Mouse (Mus musculus) cortical plate, adult 2 months (tissue): Measurements from ENCODE around the gene Ifrd2. TPM values are rescaled to one million over a fixed set of nuclear protein-coding genes. Genes with fewer than 3 reads are reported as not detected.

ENCODE experiments used
- H3K27ac ChIP-seq: fragments of 200-500 bp; 2 replicates; pipeline ENCODE4 v1.5.1; 2012; ENCODE audit warnings: low read length, control low read depth, inconsistent platforms; ENCODE audit not compliant: insufficient read depth
- H3K4me1 ChIP-seq: fragments of 200-500 bp; 2 replicates; pipeline ENCODE4 v1.6.1; 2011; ENCODE audit warnings: low read length; ENCODE audit not compliant: control insufficient read depth, insufficient read depth
- H3K4me3 ChIP-seq: fragments of 200-500 bp; 2 replicates; pipeline ENCODE4 v1.5.1; 2011; ENCODE audit warnings: mild to moderate bottlenecking, low read length, control low read depth; ENCODE audit not compliant: insufficient read depth
- CTCF ChIP-seq: fragments of 200-500 bp; IDR thresholded peaks from 2 replicates; pipeline ENCODE4 v1.5.1; 2011; ENCODE audit warnings: mild to moderate bottlenecking, control low read depth, low read length; ENCODE audit not compliant: insufficient read depth; ENCODE audit errors: extremely low read depth
- POLR2A ChIP-seq: fragments of 200-500 bp; IDR thresholded peaks from 2 replicates; pipeline ENCODE4 v1.6.1; 2011; ENCODE audit warnings: mild to moderate bottlenecking, low read length, control low read depth; ENCODE audit not compliant: insufficient read depth; ENCODE audit errors: extremely low read depth
- polyA plus RNA-seq: library from polyadenylated mRNA; depleted of rRNA; stranded (reverse); fragments of >200 nt; gene quantifications from 2 replicates; pipeline ENCODE4 v1.2.3, GENCODE M21; 2012

Ifrd2 gene
- polyA plus RNA-seq, 1 experiment: 16.3 TPM

DNA sequence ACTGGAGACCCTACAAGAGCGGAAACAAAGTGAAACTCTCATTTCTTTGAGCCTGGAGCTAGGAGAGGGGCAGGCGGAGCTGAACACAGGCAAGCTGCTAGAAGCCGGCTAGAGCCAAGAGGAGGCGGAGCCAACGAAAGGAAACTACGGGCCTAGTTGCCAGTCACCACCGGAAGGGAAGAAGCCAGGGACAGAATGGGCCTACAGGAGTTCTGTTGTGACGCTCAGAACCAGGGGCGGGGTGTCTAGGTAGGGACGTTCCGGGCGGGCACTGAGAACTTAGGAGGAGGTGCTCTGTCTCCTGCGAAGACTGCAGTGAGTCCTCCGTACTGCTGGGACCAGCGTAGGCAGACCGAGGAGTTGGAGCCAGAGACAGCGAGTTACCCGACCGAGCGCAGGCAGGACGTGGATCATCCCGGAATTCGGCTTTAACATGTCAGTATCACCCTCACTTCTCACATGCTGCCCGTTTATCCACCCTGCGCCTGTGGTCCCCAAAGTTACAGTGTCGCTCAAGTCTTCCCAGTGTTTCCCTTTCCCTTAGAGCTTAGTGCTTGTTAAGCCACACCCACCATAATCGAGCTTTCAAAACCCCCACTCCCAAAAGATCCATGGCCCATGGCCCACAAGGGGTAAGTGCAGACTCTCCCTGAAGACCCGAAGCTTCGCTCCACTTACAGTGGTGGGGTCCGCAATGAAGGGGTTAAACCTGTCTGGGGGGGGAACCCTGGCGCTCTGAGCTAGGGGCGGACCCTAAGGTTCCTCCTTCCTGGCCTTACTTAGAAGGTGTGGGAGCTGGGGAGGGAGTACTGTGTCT lies 6.7 kb upstream of the Ifrd2 start, which contains the start of gene Hyal3:
TSS of gene Hyal3 (plus strand) at position 318 of the 817 bp plus-strand sequence.
- Histone ChIP-seq H3K4me3 (peak within 1 kb of the TSS; percentile 69), H3K27ac (0 out of 2 replicates have a peak within 1 kb of the TSS, but pooled peaks have one; percentile 3), H3K4me1 (peaks cover 6% of the 10 kb centered on the region)
- TF ChIP-seq POLR2A (peak; percentile 86), CTCF (no peak)

DNA sequence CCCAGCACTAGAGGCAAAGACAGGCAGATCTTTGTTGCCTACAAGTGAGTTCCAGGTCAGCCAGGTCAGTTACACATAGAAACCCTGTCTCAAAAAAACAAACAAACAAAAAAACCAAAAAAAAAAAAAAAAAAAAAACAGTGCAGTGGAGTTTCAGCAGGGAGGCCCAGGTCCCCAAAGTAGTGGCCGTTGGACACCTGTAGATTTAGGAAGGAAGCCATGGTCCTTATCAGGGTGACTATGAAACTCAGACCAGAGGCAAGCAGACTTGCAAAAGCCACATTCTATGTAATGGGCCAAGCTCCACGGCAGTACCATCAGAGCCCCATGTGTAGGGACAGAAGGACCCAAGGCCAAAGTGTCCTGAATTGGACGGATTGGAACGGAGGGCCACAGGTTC lies 5.9 kb upstream of the Ifrd2 start:
- TF ChIP-seq POLR2A (no peak), CTCF (no peak)
- Histone ChIP-seq H3K4me3 (peak overlapping the region; percentile 69; the same call in 1 of the 2 replicates), H3K4me1 (peaks cover 6% of the 10 kb centered on the region), H3K27ac (no peak overlapping the region)

DNA sequence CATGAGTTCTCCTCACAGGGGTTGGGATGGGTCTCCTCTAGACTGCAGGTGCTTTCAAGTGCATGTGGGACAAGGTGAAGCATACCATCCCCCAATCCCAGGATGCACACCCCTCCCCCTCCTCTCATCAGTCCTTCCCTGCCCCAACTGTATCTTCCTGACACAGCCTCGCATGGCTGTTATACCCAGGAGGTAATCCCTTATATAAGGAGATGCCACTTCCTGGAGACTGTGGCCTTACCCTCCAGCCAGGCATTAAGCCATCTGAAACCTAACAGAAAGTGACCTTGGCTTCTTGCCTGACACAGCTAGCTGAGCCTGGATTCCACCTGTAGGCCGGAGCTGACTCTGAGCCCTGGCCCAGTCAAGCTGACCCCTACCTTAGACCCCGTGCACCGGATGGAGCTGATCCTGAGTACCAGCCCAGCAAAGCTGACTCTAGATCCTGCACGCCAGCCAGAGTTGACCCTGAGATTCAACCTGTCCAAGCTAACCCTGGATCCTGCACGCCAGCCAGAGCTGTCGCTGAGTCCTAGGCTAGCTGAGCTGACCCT lies 4.9 kb upstream of the Ifrd2 start:
- no peak overlapping the region for H3K27ac ChIP-seq
- no peak overlapping the region for H3K4me3 ChIP-seq
- no peak for TF ChIP-seq CTCF
- TF ChIP-seq POLR2A: no peak
- peaks cover 6% of the 10 kb centered on the region for H3K4me1 ChIP-seq

DNA sequence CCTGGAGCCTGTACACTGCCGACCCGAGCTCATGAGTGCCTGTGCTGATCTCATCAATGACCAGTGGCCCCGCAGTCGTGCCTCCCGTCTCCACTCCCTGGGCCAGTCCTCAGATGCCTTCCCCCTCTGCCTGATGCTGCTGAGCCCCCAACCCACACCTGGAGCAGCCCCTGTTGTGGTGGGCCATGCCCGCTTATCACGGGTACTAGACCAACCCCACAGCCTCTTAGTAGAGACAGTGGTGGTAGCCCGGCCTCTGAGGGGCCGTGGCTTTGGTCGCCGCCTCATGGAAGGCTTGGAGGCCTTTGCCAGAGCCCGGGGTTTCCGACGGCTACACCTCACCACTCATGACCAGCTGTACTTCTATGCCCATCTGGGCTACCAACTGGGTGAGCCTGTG lies 4.3 kb upstream of the Ifrd2 start:
- Histone ChIP-seq H3K4me1 (peaks cover 6% of the 10 kb centered on the region), H3K27ac (no peak overlapping the region), H3K4me3 (no peak overlapping the region)
- TF ChIP-seq POLR2A: no peak
- TF ChIP-seq CTCF: no peak

DNA sequence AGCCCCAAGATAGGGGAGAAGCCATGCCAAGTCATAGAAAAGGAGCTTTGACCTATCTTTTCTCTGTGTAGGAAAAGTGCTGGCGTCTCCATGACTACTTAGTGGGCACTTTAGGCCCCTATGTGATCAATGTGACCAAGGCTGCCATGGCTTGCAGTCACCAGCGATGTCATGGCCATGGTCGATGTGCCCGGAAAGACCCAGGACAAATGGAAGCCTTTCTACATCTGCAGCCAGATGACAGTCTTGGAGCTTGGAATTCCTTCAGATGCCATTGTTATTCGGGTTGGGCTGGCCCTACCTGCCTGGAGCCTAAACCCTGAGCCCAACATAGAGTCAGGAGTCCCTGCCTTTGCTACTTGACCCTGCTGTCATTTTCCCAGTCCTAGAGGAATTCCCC lies 938 bp upstream of the Ifrd2 start:
- TF ChIP-seq CTCF (no peak), POLR2A (no peak)
- H3K4me1 ChIP-seq: no peaks in the 10 kb centered on the region
- no peak overlapping the region for H3K4me3 ChIP-seq
- no peak overlapping the region for H3K27ac ChIP-seq

DNA sequence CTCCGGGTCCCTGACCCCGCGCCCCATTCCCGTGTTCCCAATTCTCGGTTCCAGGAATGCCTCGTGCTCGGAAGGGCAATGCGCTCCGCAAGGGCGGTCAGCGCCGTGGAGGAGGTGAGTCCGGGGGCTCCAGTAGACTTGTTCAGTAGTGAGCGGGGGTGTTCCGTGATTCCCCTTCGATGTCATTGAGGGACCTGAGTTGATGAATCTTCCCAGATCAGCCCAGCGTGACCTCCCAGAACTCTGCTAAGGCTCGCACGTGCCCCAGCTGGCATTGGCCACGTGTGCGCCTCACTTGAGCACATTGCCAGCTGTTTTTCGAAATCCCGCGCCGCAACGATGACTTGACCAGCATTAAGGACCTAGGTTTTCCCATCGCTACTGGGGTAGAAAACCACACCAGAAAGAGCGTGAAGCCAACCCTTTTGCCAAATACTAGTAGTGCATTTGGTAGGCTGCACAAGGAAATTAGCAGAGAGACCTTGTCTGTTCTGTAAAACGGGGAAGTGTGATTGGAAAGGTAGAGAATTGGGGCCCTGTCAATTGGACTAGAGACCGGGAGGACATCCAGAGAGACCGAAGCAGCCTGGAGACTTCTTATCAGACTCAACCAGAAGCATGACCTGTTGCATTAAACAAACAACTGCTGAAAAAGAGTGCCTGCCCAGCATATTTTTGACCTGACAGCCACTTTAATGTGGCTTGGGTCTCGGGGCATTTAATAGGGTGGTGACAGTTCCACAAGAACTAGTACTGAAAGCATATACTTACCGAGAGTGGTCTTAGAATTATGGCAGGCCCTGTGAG lies 594 bp downstream of the Ifrd2 start:
- Histone ChIP-seq H3K27ac (no peak overlapping the region), H3K4me1 (no peaks in the 10 kb centered on the region), H3K4me3 (peak overlapping the region; percentile 60)
- TF ChIP-seq POLR2A: no peak
- TF ChIP-seq CTCF: no peak

DNA sequence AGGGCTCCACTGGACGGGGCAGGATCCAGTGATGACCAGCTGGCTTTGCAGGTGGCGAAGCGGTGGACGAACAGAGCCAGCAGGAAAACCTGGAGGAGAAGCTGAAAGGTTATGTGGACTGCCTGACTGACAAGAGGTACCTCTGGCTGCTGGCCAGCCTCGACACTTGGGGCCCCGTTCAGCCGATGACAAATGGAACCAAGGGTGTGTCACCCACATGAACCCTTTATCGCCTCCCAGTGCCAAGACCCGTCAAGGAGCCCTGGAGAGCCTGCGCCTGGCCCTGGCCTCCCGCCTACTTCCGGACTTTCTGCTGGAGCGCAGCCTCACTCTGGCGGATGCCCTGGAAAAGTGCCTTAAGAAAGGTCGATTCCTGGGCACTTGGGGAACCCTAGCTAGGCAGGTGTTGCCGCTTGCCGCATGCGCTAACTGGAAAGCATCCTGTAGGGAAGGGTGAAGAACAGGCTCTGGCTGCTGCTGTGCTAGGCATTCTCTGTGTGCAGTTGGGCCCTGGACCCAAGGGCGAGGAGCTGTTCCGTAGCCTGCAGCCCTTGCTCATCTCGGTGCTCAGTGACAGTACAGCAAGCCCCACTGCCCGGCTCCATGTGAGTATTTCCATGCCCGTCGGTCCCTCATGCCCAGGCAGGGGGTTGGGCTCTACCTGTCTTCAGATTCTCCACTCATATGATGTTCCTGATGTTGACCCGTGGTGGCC lies 2.8 kb downstream of the Ifrd2 start:
- TF ChIP-seq POLR2A (no peak), CTCF (no peak)
- Histone ChIP-seq H3K4me3 (no peak overlapping the region), H3K27ac (no peak overlapping the region)

DNA sequence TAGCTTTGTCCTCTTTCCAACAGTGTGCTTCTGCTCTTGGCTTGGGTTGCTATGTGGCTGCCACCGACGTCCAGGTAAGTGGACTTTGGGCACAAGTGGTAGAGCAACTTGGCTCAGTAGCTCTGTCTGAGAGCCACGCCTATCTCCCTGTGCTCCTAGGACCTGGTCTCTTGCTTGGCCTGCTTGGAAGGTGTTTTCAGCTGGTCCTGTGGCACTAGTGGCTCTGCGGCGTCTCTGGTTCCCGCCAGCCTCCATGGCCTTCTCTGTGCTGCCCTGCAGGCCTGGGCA lies 3.3 kb downstream of the Ifrd2 start:
- TF ChIP-seq POLR2A (no peak), CTCF (no peak)
- Histone ChIP-seq H3K4me1 (no peaks in the 10 kb centered on the region), H3K4me3 (no peak overlapping the region), H3K27ac (no peak overlapping the region)

More for the DNA sequence above, 2.8 kb downstream of the Ifrd2 start:
- no peaks in the 10 kb centered on the region for H3K4me1 ChIP-seq

DNA sequence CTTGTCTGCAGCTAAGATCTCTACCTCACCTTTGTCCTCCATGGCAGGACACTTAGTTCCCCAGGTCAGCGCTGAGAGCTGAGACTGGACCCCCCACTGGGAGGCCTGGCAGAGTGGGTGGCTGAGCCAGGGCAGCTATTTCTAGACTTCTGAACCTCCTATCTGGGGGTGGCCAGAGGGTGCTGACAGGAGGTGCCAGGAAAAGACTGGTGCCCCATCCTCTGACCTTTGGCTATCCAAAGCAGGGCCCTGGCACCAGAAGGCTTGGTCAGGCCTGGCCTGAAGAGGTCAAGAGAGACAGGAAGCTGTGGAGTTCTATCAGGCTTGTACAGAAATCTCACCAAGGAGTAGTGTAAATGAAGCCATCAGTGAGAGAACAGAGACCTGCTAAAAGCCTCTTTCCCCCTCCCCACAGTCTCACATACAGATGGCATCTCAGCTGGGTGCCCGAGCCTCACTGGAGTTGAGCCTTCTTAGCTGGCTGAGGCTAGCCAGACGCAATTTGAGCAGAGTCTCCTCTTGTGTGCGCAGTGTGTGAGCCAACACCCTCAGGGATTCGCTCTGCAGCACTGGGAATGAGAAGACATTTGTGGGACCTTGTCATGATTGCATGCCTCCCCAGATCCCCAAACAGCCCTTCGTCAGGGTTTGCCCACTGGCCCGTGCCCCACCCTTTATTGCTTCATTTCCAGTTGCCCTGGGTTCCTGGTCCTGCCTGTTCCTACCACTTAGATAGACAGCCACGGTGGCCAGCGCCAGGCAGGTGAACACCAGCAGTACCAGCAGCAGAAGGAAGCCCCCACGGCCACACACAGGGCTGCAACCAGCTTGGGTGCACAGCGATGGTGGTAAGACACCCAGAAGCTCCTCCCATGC lies 5.9 kb downstream of the Ifrd2 start:
- TF ChIP-seq CTCF: no peak
- no peak for TF ChIP-seq POLR2A
- Histone ChIP-seq H3K4me3 (no peak overlapping the region), H3K27ac (no peak overlapping the region), H3K4me1 (no peaks in the 10 kb centered on the region)
